Mouse (Mus musculus) heart, adult 2 months (tissue): Measurements from ENCODE around the gene Gm42417. TPM values are rescaled to one million over a fixed set of nuclear protein-coding genes. Genes with fewer than 3 reads are reported as not detected.

ENCODE experiments used
- DNase-seq, 2 experiments: peaks; one replicate each; pipeline ENCODE4 v3.0.0; 2021
- H3K27ac ChIP-seq: fragments of 200-600 bp; 2 replicates; pipeline ENCODE4 v1.8.1; 2022
- H3K27me3 ChIP-seq: fragments of 200-500 bp; 2 replicates; pipeline ENCODE4 v1.6.1; 2012; ENCODE audit warnings: mild to moderate bottlenecking, low read length, inconsistent platforms, mixed read lengths; ENCODE audit not compliant: control insufficient read depth, insufficient read depth
- H3K36me3 ChIP-seq: fragments of 200-500 bp; 2 replicates; pipeline ENCODE4 v1.6.1; 2012; ENCODE audit warnings: low read length, inconsistent platforms; ENCODE audit not compliant: control insufficient read depth, insufficient read depth
- H3K4me1 ChIP-seq: fragments of 200-500 bp; 2 replicates; pipeline ENCODE4 v1.6.1; 2011; ENCODE audit warnings: low read length; ENCODE audit not compliant: control insufficient read depth, insufficient read depth
- H3K4me3 ChIP-seq: fragments of 200-600 bp; 2 replicates; pipeline ENCODE4 v1.8.1; 2022
- H3K79me2 ChIP-seq: fragments of 200-500 bp; replicated peaks from 2 replicates; pipeline ENCODE4 v1.6.1; 2012; ENCODE audit warnings: mild to moderate bottlenecking, inconsistent platforms, low read length, moderate library complexity, mixed read lengths; ENCODE audit not compliant: control insufficient read depth, insufficient read depth
- H3K9ac ChIP-seq: fragments of 200-500 bp; 2 replicates; pipeline ENCODE4 v1.6.1; 2012; ENCODE audit warnings: low read depth, mild to moderate bottlenecking, control low read depth, inconsistent platforms, low read length, mixed read lengths
- CTCF ChIP-seq: fragments of 200-600 bp; IDR thresholded peaks from 2 replicates; pipeline ENCODE4 v1.8.1; 2022; ENCODE audit warnings: antibody characterized with exemption, mild to moderate bottlenecking, moderate library complexity
- EP300 ChIP-seq: fragments of 200-500 bp; IDR thresholded peaks from 2 replicates; pipeline ENCODE4 v1.6.1; 2011; ENCODE audit warnings: low read depth, low read length, control low read depth; ENCODE audit not compliant: insufficient read depth
- POLR2A ChIP-seq: fragments of 200-500 bp; IDR thresholded peaks from 2 replicates; pipeline ENCODE4 v1.6.1; 2011; ENCODE audit warnings: mild to moderate bottlenecking, low read depth, low read length, control low read depth; ENCODE audit not compliant: insufficient read depth
- WGBS: fragments of 180-500 bp; shearing (Covaris S2); methylation state at CpG from one replicate; pipeline ENCODE4 v1.1.7; 2018; 5-methylcytosine and 5-hydroxymethylcytosine counted together
- intact Hi-C: fragments of 180-260 bp; cut with DNase I; formaldehyde crosslinking; loops from one replicate; pipeline ENCODE4 v1.15.1; 2025
- polyA plus RNA-seq: library from polyadenylated mRNA; depleted of rRNA; stranded (reverse); fragments of >200 nt; gene quantifications from 2 replicates; pipeline ENCODE4 v1.2.3, GENCODE M21; 2012
- total RNA-seq, 2 experiments: library from RNA; stranded (reverse); gene quantifications; 2 replicates each; pipeline ENCODE4 v1.2.3; 2021

Gene Gm42417
- total and polyA plus RNA-seq, 3 experiments = 148 to 172 TPM; not detected in 1

DNA sequence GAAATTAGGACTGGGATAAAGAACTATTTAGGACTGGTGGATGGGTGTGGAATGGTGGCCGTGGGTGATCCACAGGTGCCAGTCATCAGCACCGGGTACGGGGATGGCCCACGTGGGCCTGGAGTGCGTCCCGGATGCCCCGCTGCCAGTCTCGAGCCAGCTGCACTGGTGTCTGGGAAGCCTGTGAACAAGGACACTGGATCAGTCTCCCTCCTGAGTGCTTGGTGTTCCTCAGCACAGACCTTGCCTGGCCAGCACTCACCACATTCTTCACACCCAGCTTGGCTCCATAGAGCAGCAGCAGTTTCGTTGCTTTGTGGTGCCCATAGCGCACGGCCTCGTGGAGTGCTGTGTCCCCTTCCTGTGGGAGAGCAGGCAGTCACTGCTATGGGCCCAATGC is 7.8 kb downstream of the Gm42417 start:
- DNase-seq = peak in 1 of 2 experiments; percentile 46
- intact Hi-C loops = no loop called here
- Histone ChIP-seq H3K9ac (peak overlapping the region; percentile 30; the same call in 1 of the 2 replicates), H3K27me3 (no peaks in the 10 kb centered on the region), H3K79me2 (no peaks in the 10 kb centered on the region), H3K36me3 (no peaks in the 10 kb centered on the region), H3K4me1 (peaks cover 5% of the 10 kb centered on the region; the same call in 1 of the 2 replicates), H3K4me3 (no peak overlapping the region), H3K27ac (no peak overlapping the region; the same call in 1 of the 2 replicates)
- TF ChIP-seq EP300 (peak; percentile 47; the same call in 1 of the 2 replicates), CTCF (no peak), POLR2A (peak; percentile 24; the same call in 1 of the 2 replicates)
- 54% methylated on average over 12 of the region's 12 CpGs for WGBS

DNA sequence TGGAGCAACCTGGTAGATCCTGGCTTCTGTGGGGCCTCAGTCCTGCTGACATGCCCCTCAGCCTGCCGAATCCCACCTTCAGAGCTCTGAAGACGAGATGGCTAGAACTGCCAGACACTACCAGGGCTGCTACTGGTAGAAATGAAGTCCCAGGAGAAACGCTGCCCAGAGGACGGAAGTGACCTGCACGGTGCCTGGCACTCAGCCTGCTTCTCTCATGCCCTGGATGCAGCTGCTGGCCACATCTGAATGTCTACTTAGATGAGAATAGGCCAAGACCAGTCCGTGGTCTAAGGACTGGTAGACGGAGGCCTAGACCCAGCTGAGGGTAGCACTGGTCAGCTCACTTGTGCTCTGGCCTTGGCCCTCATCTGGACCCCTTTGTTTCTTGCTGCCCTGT is 8.3 kb downstream of the Gm42417 start:
- Histone ChIP-seq H3K27me3 (no peaks in the 10 kb centered on the region), H3K27ac (no peak overlapping the region; the same call in 1 of the 2 replicates), H3K9ac (no peak overlapping the region), H3K36me3 (no peaks in the 10 kb centered on the region), H3K4me1 (peaks cover 5% of the 10 kb centered on the region; the same call in 1 of the 2 replicates), H3K4me3 (no peak overlapping the region), H3K79me2 (no peaks in the 10 kb centered on the region)
- 54% methylated on average over 7 of the region's 7 CpGs for WGBS
- DNase-seq = peak in 1 of 2 experiments; percentile 34
- no peak for TF ChIP-seq POLR2A
- no peak for TF ChIP-seq CTCF
- TF ChIP-seq EP300 = no peak
- intact Hi-C loops = no loop called here

DNA sequence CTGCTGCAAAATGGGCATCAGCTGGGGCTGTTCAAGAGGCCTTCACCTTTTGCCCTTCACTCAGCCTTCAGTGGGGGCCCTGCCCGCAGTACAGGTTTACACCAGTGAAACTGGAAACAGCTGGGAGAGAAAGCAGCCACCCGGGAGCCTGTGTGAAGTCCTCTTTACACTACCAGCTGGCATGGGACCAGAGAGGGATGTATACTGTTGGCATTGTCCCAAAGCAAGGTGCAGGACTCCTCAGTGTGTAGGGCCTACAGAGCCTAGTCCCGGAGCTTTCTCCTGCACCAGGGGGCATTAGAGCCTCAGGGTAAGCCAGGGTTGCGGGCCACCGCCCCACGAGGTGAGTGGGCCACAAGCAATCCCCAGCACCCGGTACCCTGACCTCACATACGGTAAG is 8.7 kb downstream of the Gm42417 start:
- H3K27ac ChIP-seq = no peak overlapping the region; the same call in 1 of the 2 replicates
- H3K4me1 ChIP-seq = peaks cover 2% of the 10 kb centered on the region; the same call in 1 of the 2 replicates
- intact Hi-C loops = no loop called here
- DNase-seq = no peak
- no peaks in the 10 kb centered on the region for H3K79me2 ChIP-seq
- H3K9ac ChIP-seq = no peak overlapping the region
- H3K27me3 ChIP-seq = no peaks in the 10 kb centered on the region
- WGBS = 63% methylated on average over 8 of the region's 8 CpGs
- TF ChIP-seq POLR2A (no peak), EP300 (no peak), CTCF (no peak)
- no peak overlapping the region for H3K4me3 ChIP-seq
- no peaks in the 10 kb centered on the region for H3K36me3 ChIP-seq

DNA sequence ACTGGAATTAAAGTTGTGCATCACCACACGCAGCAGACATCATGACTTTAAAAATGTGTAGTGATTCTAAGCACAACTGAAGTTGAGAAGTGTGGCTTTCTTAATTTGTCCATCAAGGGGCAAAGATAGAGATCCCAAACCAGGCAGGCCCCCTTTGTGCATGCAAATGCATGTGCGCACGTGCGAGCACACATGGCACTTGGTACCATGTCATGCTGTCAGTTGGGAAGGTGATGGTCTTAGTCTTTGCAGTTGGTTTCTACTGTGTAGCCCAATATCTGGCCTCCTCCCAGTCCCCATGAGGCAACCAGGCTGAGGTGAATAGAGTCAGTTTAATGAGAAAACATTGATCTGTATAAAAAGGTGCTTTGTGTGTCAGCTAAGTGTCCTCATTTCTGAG is 9.4 kb downstream of the Gm42417 start:
- H3K27me3 ChIP-seq = no peaks in the 10 kb centered on the region
- DNase-seq = no peak
- no peak overlapping the region for H3K9ac ChIP-seq
- 0 out of 2 replicates have a peak, but pooled peaks have one; percentile 36 for TF ChIP-seq POLR2A
- no peak for TF ChIP-seq EP300
- H3K4me3 ChIP-seq = no peak overlapping the region
- H3K27ac ChIP-seq = no peak overlapping the region
- no peaks in the 10 kb centered on the region for H3K36me3 ChIP-seq
- 92% methylated on average over 4 of the region's 4 CpGs for WGBS
- H3K4me1 ChIP-seq = peaks cover 2% of the 10 kb centered on the region; the same call in 1 of the 2 replicates
- intact Hi-C loops = no loop called here
- no peaks in the 10 kb centered on the region for H3K79me2 ChIP-seq

DNA sequence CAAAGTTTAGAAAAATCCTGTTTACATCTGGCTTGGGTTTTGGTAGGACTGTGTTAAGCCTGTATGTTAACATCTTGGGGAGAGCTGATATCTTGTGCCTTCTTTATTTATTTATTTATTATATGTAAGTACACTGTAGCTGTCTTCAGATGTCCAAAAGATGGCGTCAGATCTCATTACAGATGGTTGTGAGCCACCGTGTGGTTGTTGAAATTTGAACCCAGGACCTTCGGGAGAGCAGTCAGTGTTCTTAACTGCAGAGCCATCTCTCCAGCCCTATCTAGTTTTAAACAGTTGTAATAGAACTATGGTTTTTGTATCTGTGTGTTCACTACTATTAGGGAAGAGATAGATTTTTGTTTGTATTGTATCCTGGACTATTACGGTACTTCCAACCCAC is 10.0 kb downstream of the Gm42417 start:
- peaks cover 2% of the 10 kb centered on the region; the same call in 1 of the 2 replicates for H3K4me1 ChIP-seq

DNA sequence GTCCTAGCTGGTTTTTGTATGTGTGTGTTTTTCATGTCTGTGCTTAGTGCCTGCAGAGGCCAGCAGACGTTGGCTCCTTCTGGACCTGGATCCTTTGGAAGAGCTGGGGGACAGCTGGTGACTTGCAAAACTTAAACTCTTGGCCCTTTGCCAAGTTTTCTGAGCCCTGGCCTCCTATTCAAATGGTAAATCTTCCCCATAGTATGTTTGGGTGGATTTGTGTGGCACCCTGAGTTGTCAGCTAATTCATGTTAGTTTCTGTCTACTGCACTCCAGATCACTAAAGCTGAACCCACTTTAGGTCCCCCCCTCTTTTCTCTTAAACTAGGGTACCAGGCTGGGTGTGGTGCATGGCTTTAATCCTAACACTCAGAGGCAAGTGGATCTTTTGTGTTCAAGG is 10.9 kb downstream of the Gm42417 start:
- Histone ChIP-seq H3K27ac (no peak overlapping the region), H3K36me3 (no peaks in the 10 kb centered on the region), H3K9ac (no peak overlapping the region), H3K4me1 (peaks cover 2% of the 10 kb centered on the region; the same call in 1 of the 2 replicates), H3K27me3 (no peaks in the 10 kb centered on the region), H3K4me3 (no peak overlapping the region), H3K79me2 (no peaks in the 10 kb centered on the region)
- TF ChIP-seq POLR2A (0 out of 2 replicates have a peak, but pooled peaks have one; percentile 23), CTCF (no peak)
- intact Hi-C loops = no loop called here
- DNase-seq = no peak
- WGBS = 7% methylated on average over 1 of the region's 1 CpGs

More for the DNA sequence above, 10.0 kb downstream of the Gm42417 start:
- intact Hi-C loops = no loop called here
- WGBS = 85% methylated on average over 4 of the region's 4 CpGs
- no peak overlapping the region for H3K4me3 ChIP-seq
- H3K9ac ChIP-seq = no peak overlapping the region
- H3K27ac ChIP-seq = no peak overlapping the region
- DNase-seq = no peak
- TF ChIP-seq CTCF = no peak
- no peak for TF ChIP-seq POLR2A
- no peak for TF ChIP-seq EP300
- no peaks in the 10 kb centered on the region for H3K27me3 ChIP-seq
- H3K79me2 ChIP-seq = no peaks in the 10 kb centered on the region
- no peaks in the 10 kb centered on the region for H3K36me3 ChIP-seq
